Mouse (Mus musculus) G1E (cell line): ENCODE results near the gene Cdh15. TPM values are rescaled to one million over a fixed set of nuclear protein-coding genes. Genes with fewer than 3 reads are reported as not detected.

ENCODE experiments used
- ATAC-seq: 2 replicates; pipeline ENCODE4 v1.8.0; 2016; ENCODE audit warnings: mild to moderate bottlenecking; ENCODE audit not compliant: insufficient number of reproducible peaks, poor library complexity, low FRiP score, severe bottlenecking; ENCODE audit errors: extremely low read depth
- DNase-seq: peaks from one replicate; pipeline ENCODE4 v3.0.0; 2012; ENCODE audit warnings: low spot score
- H3K27me3 ChIP-seq: 2 replicates; pipeline ENCODE4 v1.6.1; 2012; ENCODE audit warnings: mild to moderate bottlenecking, low read length, inconsistent platforms; ENCODE audit not compliant: insufficient read depth
- H3K36me3 ChIP-seq: replicated peaks from 2 replicates; pipeline ENCODE3; 2012; ENCODE audit warnings: mild to moderate bottlenecking, inconsistent platforms
- H3K4me1 ChIP-seq: 2 replicates; pipeline ENCODE4 v1.6.1; 2012; ENCODE audit warnings: low read depth, low read length, inconsistent platforms, mixed read lengths; ENCODE audit not compliant: insufficient read depth
- H3K4me3 ChIP-seq: 2 replicates; pipeline ENCODE4 v1.5.1; 2012; ENCODE audit warnings: low read depth, mild to moderate bottlenecking, inconsistent platforms, low read length, moderate library complexity, mixed read lengths
- H3K9me3 ChIP-seq: replicated peaks from 2 replicates; pipeline ENCODE4 v1.6.1; 2012; ENCODE audit warnings: inconsistent platforms
- CTCF ChIP-seq: IDR thresholded peaks from 2 replicates; pipeline ENCODE4 v1.5.1; 2012; ENCODE audit warnings: low read depth, low read length, inconsistent platforms, mixed read lengths
- GATA1 ChIP-seq: IDR thresholded peaks from 2 replicates; pipeline ENCODE4 v1.6.1; 2012; ENCODE audit warnings: borderline replicate concordance, low read length, inconsistent platforms, mixed read lengths
- GATA2 ChIP-seq: IDR thresholded peaks from 2 replicates; pipeline ENCODE4 v1.6.1; 2012; ENCODE audit warnings: low read depth, low read length, inconsistent platforms, borderline replicate concordance
- POLR2AphosphoS5 ChIP-seq: IDR thresholded peaks from 2 replicates; pipeline ENCODE4 v1.6.1; 2012; ENCODE audit warnings: low read depth, low read length, inconsistent platforms; ENCODE audit not compliant: insufficient replicate concordance
- TAL1 ChIP-seq: conservative IDR thresholded peaks from 2 replicates; pipeline ENCODE4 v1.6.1; 2012; ENCODE audit warnings: low read depth, low read length, inconsistent platforms, mixed read lengths
- polyA plus RNA-seq: library from polyadenylated mRNA; stranded (reverse); fragments of >175 nt; gene quantifications from 2 replicates; pipeline ENCODE4 v1.2.3, GENCODE M21; 2012
- total RNA-seq, 2 experiments: library from RNA; stranded (forward) in 1 of 2; stranded (reverse) in 1 of 2; fragments of 200-1000 nt in 1 of 2; fragments of >200 nt in 1 of 2; fragmentation: Nextera tagmentation in 1 of 2; gene quantifications; 2 replicates each; pipeline ENCODE4 v1.2.3; 2014 to 2017

Gene Cdh15
- total and polyA plus RNA-seq, 3 experiments, result not detected

GRCm38 (mm10) chr8:122871663-122872062, 23.9 kb downstream of the Cdh15 start:
- Histone ChIP-seq H3K9me3 (no peaks in the 10 kb centered on the region), H3K4me3 (no peak overlapping the region), H3K27me3 (peaks cover 46% of the 10 kb centered on the region), H3K36me3 (no peaks in the 10 kb centered on the region), H3K4me1 (peaks cover 30% of the 10 kb centered on the region)
- DNase-seq, result no peak
- TF ChIP-seq TAL1 (no peak), POLR2AphosphoS5 (no peak), CTCF (no peak), GATA1 (no peak), GATA2 (no peak)
- no peak for ATAC-seq

- TF ChIP-seq POLR2AphosphoS5 (no peak), CTCF (no peak), GATA2 (no peak), GATA1 (no peak), TAL1 (no peak)
- ATAC-seq (no peak), DNase-seq (no peak)
- Histone ChIP-seq H3K36me3 (no peaks in the 10 kb centered on the region), H3K9me3 (no peaks in the 10 kb centered on the region), H3K4me3 (no peak overlapping the region), H3K27me3 (peaks cover 34% of the 10 kb centered on the region), H3K4me1 (peaks cover 27% of the 10 kb centered on the region)
Measured at GRCm38 (mm10) chr8:122873171-122873570, 25.4 kb downstream of the Cdh15 start.

GRCm38 (mm10) chr8:122875186-122875585, 27.4 kb downstream of the Cdh15 start:
- DNase-seq, result no peak
- Histone ChIP-seq H3K9me3 (no peaks in the 10 kb centered on the region), H3K4me1 (peaks cover 18% of the 10 kb centered on the region), H3K27me3 (peaks cover 26% of the 10 kb centered on the region), H3K4me3 (no peak overlapping the region), H3K36me3 (peaks cover 6% of the 10 kb centered on the region)
- TF ChIP-seq GATA2 (no peak), CTCF (no peak), POLR2AphosphoS5 (no peak)
- no peak for ATAC-seq

- TF ChIP-seq GATA2, result no peak
- Histone ChIP-seq H3K27me3 (peaks cover 20% of the 10 kb centered on the region), H3K4me3 (no peak overlapping the region), H3K4me1 (no peaks in the 10 kb centered on the region), H3K9me3 (no peaks in the 10 kb centered on the region), H3K36me3 (peaks cover 27% of the 10 kb centered on the region)
- no peak for DNase-seq
- no peak for ATAC-seq
Measured at GRCm38 (mm10) chr8:122878231-122878630, 30.5 kb downstream of the Cdh15 start.

GRCm38 (mm10) chr8:122880302-122880701, 32.5 kb downstream of the Cdh15 start:
- H3K27me3 ChIP-seq, result peaks cover 5% of the 10 kb centered on the region; the same call in 1 of the 2 replicates
- H3K36me3 ChIP-seq, result peaks cover 47% of the 10 kb centered on the region
- H3K9me3 ChIP-seq, result no peaks in the 10 kb centered on the region
- ATAC-seq (no peak), DNase-seq (no peak)
- TF ChIP-seq POLR2AphosphoS5 (no peak), CTCF (no peak), TAL1 (no peak), GATA1 (no peak), GATA2 (no peak)
- H3K4me3 ChIP-seq, result no peak overlapping the region
- no peaks in the 10 kb centered on the region for H3K4me1 ChIP-seq

- H3K36me3 ChIP-seq, result peaks cover 80% of the 10 kb centered on the region
Measured at GRCm38 (mm10) chr8:122883671-122884070, 35.9 kb downstream of the Cdh15 start.

GRCm38 (mm10) chr8:122891440-122891839, 43.7 kb downstream of the Cdh15 start:
- Histone ChIP-seq H3K36me3 (peaks cover 99% of the 10 kb centered on the region), H3K27me3 (no peaks in the 10 kb centered on the region), H3K4me1 (0 out of 2 replicates have a peak, but pooled peaks cover 5% of the 10 kb centered on the region), H3K9me3 (no peaks in the 10 kb centered on the region), H3K4me3 (no peak overlapping the region)
- DNase-seq, result no peak
- ATAC-seq, result no peak
- no peak for TF ChIP-seq TAL1
- TF ChIP-seq GATA2, result no peak
- no peak for TF ChIP-seq POLR2AphosphoS5
- no peak for TF ChIP-seq CTCF

More at GRCm38 (mm10) chr8:122883671-122884070, 35.9 kb downstream of the Cdh15 start:
- Histone ChIP-seq H3K27me3 (no peaks in the 10 kb centered on the region; the same call in 1 of the 2 replicates), H3K4me3 (no peak overlapping the region), H3K9me3 (no peaks in the 10 kb centered on the region), H3K4me1 (no peaks in the 10 kb centered on the region)
- no peak for DNase-seq
- no peak for ATAC-seq
- TF ChIP-seq GATA1 (no peak), POLR2AphosphoS5 (no peak), GATA2 (no peak), CTCF (no peak), TAL1 (no peak)
